Mouse (Mus musculus): ENCODE results near the gene Stk10.
A peak's percentile ranks its signal among the peaks of the same experiment; 100 is the strongest.
"Not testable (repeated sequence)": the region's sequence is repeated elsewhere in the genome, so short reads cannot be mapped to it uniquely, and the experiment has no call there.

The Stk10 gene

DNA sequence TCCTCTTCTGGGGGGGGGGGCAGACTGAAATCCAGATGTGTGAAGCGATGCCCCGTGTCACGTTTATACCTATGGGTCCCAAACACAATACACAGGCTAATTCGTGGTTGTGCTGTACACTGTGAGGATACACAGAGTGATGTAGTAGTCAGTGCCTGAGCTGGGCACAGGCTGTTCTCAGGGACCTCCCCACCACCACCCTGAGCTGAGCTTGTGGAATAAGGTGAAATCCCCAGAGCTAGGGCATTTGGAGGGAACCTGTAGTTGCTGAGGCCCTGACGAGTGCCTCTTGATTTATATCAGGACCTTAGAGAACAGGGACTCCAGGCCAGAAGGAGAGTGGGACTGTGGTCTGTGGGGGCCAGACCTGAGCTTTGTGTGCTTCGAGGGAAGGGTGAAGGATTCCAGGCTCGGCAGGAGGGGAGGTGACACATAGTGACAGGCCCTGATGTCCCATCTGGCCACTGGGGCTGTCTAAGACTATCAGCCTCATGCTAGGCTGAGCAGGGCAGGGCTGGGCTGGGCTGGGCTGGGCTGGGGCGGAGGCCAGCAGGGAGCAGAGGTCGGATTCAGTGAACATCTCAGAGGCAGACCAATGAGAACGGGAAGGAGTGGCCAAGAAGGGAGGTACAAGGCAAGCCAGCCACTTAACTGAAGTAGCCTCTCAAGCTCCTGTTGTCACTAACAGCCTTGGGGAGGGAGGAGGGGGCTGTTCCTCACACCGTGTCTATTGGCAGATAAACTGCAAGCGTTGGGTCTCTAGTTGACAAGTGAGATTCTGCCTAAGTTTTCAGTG, 68.6 kb downstream of the Stk10 start:
- DNase-seq (ENCODE audit: low read depth), result no peak

DNA sequence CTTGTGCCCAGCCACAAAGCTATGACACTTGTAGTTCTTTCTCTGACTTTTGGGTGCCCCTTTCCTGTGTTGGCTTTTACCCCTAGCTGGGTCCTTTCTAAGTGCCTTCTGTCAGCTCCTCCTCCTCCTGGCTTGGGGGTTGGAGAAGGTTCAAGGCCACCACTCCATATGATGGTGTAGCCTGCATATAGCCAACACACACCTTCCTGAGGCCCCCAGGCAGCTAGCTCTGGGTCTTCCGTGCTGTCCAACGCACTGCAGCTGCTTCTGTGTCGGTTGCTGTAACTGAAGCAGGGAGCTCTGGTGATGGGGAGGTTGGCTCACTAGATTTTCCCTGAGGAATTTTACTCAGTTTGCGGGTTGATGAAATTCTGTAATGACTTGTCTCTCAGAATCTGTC, 71.6 kb downstream of the Stk10 start:
- DNase-seq (ENCODE audit: low read depth), result no peak

DNA sequence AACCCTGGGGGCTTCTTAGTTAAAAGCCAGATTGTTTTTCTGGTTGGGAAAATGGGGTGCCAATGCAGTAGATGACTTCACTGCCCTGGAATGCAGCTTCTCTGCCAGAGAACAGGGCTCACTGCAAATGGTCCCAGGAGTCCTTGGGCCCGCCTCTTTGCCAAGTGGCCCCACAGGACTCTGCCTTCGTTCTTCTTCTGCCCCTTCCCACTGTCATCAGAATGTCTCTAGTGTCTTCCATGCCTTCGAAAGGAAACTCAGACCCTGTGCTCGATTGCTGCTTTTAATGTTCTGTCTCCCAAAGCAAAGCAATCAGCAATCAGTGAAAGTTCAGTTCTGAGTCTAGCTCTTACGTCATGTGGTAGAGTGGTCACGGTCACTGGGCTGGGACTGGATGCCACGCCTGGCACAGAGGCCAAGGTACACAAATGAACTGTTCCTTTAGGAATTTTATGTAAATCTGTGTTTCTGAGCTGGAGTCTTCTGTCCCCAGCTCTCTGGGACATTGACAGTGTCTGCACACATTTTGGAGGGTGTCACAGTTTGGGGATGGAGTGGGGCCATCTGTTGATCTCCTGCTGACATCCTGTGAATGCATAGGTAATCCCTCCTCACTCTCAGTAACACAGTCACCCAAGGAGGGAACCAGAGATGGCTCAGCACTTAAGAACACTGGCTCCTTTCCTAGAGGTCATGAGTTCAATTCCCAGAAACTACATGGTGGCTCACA, 72.2 kb downstream of the Stk10 start:
- no peak for DNase-seq (ENCODE audit: low read depth)

DNA sequence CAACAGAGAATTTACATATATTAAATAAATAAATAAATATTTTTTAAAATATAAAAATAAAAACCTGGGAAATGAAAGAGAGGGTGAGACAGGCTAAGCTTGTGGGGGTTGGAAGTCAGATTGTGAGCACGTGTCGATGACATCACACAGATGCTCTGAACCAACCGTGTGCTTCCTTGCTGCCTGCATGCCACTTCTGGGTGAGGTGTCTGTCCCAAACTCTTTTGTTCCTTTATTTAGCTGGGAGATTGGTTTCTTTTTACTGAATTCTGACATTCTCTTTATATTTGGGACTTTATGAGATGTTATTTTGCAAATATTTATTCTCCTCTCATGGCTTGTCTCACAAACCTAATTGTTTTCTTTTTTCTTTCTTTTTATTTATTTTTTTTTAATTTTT, 72.8 kb downstream of the Stk10 start:
- DNase-seq (ENCODE audit: low read depth), result no peak

DNA sequence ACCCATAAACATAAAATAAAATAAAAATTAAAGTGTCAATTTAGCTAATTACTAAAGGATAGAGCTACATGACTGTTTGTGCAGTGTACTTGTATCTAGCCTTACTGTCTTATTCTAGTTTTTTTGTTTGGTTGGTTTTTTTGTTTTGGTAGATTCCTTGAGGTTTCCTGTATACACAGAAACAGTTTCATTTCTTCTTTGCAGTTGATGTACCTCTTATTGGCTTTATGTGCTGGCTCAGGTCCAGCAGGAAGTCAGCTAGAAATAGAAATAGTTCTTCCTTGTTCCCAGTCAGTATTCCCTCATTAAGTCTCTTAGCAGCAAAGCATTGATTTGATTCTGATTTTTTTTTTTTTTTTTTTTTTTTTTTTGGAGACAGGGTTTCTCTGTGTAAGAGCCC, 74.2 kb downstream of the Stk10 start:
- DNase-seq (ENCODE audit: low read depth), result peak; percentile 37

DNA sequence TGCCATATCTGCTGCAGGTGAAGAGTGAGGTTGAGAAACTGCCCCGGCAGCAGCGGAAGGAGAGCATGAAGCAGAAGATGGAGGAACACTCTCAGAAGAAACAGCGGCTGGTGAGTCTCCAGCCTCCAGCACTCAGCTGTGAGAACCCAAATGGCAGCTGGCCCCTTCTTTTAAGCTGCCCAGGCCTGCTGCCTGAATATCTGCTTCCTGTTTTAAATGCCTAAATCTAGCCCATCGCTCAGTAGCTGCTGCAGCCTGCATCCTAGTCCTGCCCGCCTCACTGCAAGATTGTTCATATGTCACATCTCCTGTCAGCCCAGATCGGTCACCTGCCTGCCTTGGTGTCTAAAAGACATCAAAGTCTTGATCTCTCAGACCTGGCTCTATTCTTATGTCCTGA, 77.5 kb downstream of the Stk10 start:
- no peak for DNase-seq (ENCODE audit: low read depth)

DNA sequence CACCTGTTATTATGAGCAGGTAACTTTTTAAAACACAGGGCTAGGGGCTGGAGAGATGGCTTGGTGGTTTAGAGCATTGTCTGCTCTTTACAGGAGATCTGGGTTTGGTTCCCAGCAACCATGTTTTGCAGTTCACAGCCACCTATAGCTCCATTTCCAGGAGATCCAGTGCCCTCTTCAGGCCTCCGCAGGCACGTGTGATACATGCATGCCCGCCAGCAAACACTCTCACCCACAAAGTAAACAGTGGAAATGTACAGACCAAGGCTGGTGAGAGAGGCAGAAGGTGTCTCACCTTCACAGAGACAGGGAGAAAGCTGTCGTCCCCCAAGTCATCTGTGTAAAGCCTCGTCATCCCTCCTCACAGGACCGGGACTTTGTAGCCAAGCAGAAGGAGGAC, 79.2 kb downstream of the Stk10 start:
- DNase-seq (ENCODE audit: low read depth), result no peak

DNA sequence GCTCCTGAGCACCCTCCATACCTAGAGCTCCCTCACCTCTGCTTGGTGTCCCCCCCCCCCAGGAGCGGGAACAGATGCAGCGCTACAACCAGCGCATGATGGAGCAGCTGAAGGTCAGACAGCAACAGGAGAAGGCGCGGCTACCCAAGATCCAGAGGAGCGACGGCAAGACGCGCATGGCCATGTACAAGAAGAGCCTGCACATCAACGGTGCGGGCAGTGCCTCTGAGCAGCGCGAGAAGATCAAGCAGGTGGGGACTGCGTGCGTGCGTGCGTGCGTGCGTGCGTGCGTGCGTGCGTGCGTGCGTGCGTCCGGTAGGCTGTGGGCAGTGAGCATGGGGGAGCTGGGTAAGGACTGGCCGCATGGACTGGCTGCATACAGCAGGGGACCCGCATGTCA, 81.4 kb downstream of the Stk10 start:
- no peak for DNase-seq (ENCODE audit: low read depth)

DNA sequence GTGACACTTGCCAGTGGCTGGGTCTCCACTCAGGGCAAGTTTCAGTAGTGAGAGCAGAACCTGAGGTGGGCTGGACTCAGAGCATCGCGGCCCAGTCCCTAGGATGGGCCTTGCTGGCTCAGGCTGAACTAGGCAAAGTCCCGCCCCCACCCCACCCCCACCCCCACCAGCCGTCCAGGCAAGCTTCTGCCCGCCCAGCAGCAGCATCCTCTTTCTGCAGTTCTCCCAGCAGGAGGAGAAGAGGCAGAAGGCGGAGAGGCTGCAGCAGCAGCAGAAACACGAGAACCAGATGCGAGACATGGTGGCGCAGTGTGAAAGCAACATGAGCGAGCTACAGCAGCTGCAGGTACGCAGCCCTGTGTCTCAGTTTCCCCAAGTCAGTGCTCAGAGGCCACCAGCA, 82.5 kb downstream of the Stk10 start:
- DNase-seq (ENCODE audit: low read depth), result no peak

DNA sequence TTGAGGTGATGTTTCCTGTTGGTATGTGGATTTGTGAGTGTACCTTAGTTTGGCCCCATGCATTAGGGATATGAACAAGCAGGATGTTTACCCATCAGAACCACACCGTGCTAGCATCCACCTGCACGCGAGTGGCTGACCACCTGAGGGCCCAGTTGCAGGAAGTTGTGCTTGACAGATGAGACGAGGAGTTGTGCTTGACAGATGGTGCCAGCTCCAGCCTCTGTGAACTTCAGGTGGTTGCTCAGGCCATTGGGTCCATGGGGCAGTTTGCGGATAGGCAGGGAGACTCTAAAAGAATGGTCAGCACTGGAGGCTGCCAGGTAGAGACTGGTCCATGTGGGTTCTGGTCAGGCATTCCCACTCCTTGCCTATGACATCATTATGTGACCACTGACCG, 83.0 kb downstream of the Stk10 start:
- DNase-seq (ENCODE audit: low read depth), result no peak

DNA sequence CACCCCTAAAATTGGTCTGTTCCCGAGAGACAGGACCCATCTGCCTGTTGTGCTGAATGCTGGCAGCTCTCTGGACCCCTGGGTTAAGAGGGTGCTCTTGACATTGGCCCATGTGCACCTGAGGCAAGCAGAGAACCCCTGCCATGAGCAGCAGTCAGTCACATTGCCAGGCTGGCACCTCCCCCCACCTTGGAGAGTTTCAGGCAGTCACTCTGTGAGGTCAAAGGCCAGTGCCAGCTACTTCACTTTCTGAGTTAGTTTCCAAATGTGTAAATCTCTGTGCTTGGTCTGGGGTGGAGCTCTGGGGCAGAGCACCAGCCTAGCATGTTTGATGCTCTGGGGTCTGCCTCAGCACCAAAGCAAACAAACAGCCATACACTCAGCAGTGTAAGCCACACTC, 84.9 kb downstream of the Stk10 start:
- no peak for DNase-seq (ENCODE audit: low read depth)

DNA sequence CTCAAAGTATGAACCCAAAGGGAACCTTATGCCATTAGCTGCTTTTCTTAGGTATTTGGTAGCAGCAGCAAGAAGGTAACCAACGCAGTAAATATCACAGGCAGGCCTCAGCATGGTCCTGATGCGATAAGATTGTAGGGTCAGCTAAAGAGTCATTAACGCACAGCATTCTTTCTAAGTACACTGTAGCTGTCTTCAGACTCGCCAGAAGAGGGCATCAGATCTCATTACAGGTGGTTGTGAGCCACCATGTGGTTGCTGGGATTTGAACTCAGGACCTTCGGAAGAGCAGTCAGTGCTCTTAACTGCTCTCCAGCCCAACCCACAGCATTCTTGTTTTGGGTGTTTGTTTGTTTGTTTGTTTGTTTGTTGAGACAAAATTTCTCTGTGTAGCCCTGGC, 85.5 kb downstream of the Stk10 start:
- DNase-seq (ENCODE audit: low read depth), result not testable (repeated sequence)

DNA sequence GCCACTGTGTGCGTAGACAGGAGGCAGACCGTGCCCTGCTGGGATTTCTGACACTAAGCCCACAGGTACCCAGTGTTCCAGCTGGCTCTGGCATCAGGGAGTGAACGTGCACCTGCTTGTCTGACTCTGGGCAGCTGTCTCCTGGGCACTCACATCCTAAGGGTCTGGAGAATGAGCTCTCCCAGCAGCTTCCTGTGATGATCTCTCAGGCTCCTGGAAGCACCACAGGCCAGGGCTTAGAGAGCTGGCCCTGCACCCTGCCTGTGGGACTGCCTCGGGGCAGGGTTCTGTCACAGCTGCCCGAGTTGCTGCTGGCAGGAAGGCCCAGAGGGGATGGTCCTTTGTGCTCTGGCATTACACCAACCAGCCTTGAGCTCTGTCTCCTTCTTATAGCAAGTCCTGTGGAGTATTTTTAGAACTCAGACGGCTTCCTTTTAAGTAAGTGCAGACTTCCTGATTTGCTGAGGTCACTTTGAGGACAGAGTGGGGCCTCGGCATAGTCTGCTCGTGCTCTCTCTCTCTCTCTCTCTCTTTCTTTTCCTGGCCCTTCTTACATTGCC, 86.2 kb downstream of the Stk10 start:
- DNase-seq (ENCODE audit: low read depth), result peak; percentile 96

DNA sequence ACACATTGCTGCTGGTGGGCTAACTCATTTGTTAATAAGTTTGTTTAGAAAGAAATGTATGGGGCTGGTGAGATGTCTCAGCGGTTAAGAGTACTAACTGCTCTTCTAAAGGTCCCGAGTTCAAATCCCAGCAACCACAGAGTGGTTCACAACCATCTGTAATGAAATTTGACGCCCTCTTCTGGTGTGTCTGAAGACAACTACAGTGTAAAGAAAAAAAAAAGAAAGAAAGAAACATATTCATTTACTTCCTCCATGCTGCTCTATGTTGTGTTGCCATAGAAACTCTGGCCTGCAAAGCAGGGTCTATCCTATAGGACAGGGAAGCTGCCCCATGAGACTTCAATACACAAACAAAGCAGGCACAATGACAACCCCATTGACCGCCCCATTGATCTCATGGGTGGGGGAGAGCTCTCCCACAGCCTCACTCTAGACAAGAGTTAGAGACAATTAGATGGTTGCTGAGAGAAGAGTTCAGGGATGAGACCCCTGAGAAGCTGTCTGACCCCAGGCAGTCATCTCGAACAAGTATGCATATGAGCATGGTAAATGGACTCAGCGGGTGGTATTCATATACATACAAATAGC, 86.9 kb downstream of the Stk10 start:
- no peak for DNase-seq (ENCODE audit: low read depth)

DNA sequence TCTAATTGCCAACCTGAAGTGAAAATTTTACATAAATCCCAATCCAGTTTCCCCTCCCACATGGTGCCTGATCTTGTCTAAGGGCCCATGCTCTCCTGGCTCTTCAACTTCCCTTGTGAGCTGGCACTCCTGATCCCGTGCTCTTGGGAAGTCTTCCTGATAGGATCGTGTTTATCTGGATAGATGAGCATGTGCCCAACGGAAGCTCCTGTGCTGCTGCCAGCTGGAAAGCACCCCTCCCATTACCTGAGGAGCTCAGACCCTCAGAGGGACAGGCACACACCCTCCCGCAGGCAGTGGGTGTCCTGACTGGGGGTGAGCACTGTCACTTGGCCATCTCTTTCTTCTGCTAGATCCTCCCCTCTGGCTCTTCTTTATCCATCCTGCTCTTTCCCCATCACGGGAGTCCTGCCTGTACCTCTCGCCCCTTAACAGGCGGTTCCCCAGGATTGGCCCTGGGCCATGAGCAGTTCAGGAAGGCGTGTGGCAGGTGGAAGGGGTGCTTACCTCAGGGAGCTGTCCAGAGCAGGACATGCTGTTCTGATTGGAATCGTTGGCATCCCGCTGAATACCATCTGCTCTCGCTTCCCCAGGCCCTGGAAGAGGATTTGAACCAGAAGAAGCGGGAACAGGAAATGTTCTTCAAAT, 88.8 kb downstream of the Stk10 start:
- no peak for DNase-seq (ENCODE audit: low read depth)

DNA sequence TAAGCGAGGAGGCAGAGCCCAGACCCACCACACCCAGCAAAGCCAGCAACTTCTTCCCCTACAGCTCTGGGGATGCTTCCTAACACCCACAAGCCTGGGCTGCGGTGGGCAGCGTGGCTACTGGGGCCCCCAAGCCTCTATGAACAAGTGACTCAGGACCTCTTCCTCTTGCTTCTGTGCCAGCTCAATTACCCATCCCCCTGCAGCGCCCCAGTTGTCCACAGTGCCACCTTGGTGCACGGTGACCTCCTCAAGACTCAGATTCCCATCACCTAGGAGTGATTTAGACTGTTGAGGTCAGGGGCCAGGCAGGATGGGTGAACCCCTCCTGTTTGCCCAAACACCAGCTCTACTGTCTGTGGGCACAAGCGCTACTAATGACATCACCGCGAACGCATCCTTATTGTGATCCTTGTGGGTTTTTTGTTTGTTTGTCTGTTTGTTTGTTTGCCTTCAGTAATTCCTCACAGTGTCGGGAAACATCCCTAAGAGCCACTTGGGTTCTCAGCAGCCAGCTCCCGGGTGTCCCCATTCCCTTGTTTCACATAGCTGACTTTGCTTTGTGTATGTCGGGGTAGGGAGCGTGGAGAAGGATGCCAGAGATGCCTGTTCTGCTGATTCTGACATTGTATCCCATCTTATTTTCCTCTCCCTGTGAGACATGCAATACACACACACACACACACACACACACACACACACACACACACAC, 89.5 kb downstream of the Stk10 start:
- DNase-seq (ENCODE audit: low read depth), result no peak

DNA sequence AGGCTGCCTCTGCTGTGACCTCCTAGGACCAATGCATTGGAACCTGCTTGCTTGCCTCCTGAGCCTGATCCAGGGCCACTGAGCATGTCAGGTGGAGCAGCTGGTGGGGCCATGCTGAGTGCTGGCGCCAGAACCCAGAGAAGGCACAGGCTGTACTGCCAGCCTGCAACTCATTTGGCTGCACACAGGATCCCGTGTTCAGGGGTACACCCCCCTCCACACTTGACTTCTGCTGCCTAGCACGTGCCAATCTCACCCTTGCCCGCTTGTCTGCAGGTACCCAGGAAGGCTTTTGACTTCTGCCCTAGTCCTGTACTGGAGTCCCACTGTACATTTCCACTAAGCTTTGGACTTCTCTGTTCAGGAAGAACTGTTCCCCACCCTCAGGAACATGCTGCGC, 90.1 kb downstream of the Stk10 start:
- no peak for DNase-seq (ENCODE audit: low read depth)

DNA sequence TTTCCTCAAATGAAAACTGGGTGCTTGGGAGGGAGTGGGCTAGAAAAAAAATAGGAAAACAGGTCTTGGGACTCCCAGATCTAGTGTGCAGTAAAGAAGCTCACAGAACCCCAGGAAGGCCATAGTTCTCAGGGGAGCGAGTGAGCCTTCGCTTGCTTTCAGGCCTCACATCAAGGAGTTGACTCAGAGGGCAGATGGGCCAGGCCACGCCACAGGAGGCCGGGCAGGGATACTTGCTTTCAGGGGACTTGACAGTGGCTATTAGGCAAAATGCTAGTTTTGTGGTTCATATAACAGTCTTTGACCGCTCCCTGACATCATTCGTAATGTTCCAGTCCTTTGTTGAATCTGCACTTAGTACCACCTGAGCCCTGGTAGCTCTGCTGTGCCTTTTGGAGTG, 90.8 kb downstream of the Stk10 start:
- no peak for DNase-seq (ENCODE audit: low read depth)

DNA sequence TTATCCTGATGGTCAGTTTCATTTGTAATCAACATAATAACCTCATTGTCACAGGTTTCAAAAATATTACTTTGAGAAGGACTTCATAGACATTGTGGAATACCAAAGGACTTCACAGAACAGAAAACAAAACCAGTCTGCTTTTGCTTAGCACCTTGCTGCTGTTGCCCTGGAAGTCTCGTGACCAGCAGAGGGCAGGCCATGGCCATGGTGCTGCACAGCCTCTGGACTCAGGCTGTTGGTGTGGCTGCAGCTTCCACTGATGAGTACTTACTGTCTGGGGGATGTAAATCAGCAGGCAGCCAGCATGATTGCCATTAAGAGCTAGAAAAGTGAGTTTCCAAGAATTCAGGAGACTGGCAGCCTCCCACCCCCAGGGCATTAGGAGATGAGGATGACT, 92.6 kb downstream of the Stk10 start:
- DNase-seq (ENCODE audit: low read depth), result peak; percentile 79

DNA sequence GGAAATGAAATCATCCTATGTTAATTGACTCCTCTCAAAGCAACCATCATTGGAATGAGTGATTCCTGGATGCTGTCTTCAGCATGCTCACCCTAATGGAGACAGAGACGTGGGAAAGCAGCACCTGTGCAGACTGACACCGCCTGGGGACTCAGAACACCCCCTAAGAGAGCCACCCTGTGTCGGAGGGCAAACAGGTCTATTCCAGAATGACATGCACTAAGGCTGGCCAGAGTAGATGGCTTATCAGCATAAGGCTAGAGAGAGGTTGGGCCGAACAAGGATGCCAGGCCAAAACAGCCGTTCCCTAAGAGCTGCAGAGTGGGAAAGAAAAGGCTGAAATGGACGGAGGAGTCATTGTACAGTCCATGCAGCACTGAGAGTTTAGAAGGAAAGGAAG, 93.0 kb downstream of the Stk10 start:
- DNase-seq (ENCODE audit: low read depth), result no peak

DNA sequence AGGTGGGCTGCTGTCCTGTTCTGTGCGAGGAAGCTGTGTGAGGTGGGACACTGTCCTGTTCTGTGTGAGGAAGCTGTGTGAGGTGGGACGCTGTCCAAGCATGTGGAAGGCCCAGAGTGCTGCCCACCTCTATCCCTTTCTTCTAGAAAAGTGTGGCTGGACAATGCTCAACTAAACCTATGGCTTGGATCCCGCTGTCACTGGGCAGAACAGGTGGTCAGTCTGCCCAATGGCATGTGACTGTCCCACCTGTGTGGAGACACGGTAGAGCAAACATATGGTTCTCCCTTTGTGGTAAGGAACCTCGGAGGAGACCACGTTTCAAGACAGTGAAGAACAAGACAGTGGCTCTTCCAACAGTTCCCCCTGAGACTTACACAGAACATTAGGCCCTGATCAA, 94.8 kb downstream of the Stk10 start:
- DNase-seq (ENCODE audit: low read depth), result no peak

DNA sequence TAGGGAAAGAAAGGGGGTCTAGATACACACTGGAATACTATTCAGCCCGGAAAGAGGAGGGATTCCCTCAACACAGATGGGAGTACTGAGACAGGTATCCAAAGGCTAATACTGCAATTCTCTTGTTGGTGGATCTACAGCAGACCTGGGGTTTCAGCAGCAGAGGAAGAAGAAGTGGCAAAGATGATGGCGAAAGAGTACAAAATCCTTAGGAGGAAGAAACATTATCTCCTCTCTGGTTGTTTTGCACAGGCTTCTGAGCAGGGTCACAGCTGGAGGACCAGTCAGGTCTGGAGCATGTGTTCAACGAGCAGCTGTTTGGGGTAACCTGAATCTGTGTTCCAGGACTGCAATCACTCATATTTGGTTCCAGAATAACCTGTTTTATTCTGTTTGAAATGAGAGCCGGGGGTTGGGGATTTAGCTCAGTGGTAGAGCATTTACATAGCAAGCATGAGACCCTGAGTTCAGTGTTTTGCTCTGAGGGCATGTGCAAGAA, 96.7 kb downstream of the Stk10 start:
- DNase-seq (ENCODE audit: low read depth), result no peak

All from 416B (cell line).